Mouse (Mus musculus) erythroblast, embryonic 14.5 days (primary cell): ENCODE measurements at regions not wholly inside any gene's neighbourhood (a gene's known extent, or its start where the extent isn't known, plus 50 kb on each side); places are given as distances from the start of the nearest gene placed in this dataset.

Experiments
- H3K27me3 ChIP-seq: 2 replicates; pipeline ENCODE4 v1.6.1; 2012; ENCODE audit warnings: inconsistent platforms; ENCODE audit not compliant: control insufficient read depth
- H3K36me3 ChIP-seq: 2 replicates; pipeline ENCODE4 v1.6.1; 2012; ENCODE audit warnings: mild to moderate bottlenecking, inconsistent platforms; ENCODE audit not compliant: control insufficient read depth
- H3K4me1 ChIP-seq: 2 replicates; pipeline ENCODE4 v1.6.1; 2012; ENCODE audit warnings: inconsistent platforms; ENCODE audit not compliant: control insufficient read depth
- H3K4me3 ChIP-seq: replicated peaks from 2 replicates; pipeline ENCODE3; 2012; ENCODE audit warnings: moderate library complexity, mild to moderate bottlenecking, inconsistent platforms
- H3K9me3 ChIP-seq: 2 replicates; pipeline ENCODE4 v1.6.1; 2012; ENCODE audit warnings: low read length, inconsistent platforms, mixed read lengths; ENCODE audit not compliant: control insufficient read depth
- GATA1 ChIP-seq: IDR thresholded peaks from 2 replicates; pipeline ENCODE4 v1.6.1; 2012; ENCODE audit warnings: low read length, inconsistent platforms, mixed read lengths
- TAL1 ChIP-seq: IDR thresholded peaks from 3 replicates; pipeline ENCODE4 v1.6.1; 2012; ENCODE audit warnings: low read length, inconsistent platforms, mixed read lengths

- Histone ChIP-seq H3K4me1 (no peaks in the 10 kb centered on the region), H3K9me3 (no peaks in the 10 kb centered on the region), H3K27me3 (no peaks in the 10 kb centered on the region), H3K36me3 (no peaks in the 10 kb centered on the region), H3K4me3 (no peak overlapping the region)
- TF ChIP-seq GATA1 (no peak), TAL1 (no peak)
These were observed 50.1 kb upstream of the Nr5a2 start for GRCm38 (mm10) chr1:137010240-137010926.
